Mouse (Mus musculus): ENCODE data around the gene Ubn2. TPM values are rescaled to one million over a fixed set of nuclear protein-coding genes. Genes with fewer than 3 reads are reported as not detected.

The Ubn2 gene
- polyA plus RNA-seq, 1 experiment = 55.1 TPM

DNA sequence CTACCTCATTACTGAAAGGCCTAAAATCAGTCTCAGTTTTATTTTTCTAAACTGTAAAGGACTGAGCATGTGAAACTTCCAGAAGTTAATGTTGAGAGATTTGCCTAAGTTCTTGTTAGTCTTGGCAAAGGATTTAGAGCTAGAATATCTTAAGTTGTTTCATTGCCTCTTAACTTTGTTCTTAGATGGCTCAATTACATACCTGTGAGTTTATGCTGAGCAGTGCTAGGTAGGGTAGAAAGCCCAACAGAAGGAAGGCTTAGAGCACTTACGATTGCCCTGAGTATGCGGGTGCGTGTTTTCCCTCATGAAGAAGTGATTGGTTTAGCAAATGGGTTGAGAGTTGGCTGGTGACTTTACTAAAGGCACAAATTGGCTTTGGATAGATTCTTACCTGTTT lies 24.3 kb downstream of the Ubn2 start:
- Histone ChIP-seq H3K4me1 (ENCODE audit: control insufficient read depth, insufficient read depth, low read length) (no peaks in the 10 kb centered on the region), H3K27ac (ENCODE audit: control insufficient read depth, insufficient read depth, low read depth, low read length, poor library complexity) (no peak overlapping the region), H3K4me3 (replicated peaks; ENCODE audit: control insufficient read depth, low read depth, low read length) (no peak overlapping the region)
- TF ChIP-seq POLR2A (IDR thresholded peaks at IDR 0.05; ENCODE audit: borderline replicate concordance, control insufficient read depth, low read depth, low read length) = no peak
- no peak for TF ChIP-seq CTCF (IDR thresholded peaks at IDR 0.05; ENCODE audit: control insufficient read depth, insufficient read depth, low read length)
- 94% methylated on average over 3 of the region's 3 CpGs for WGBS

DNA sequence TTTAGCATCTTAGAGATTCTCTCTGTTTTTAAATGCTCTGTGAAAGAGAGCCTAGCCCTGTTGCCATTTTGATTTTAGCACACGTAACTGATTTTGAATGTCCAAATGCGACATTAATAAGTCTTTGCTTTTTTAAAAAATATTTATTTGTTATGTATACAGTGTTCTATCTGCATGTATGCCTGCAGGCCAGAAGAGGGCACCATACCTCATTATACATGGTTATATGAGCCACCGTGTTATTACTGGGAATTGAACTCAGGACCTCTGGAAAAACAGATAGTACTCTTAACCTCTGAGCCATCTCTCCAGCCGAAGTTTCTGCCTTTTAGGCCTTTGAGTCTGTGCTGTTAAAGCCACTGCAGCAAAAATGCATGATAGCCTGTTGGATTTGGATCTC lies 35.8 kb downstream of the Ubn2 start:
- H3K27ac ChIP-seq (ENCODE audit: control insufficient read depth, insufficient read depth, low read depth, low read length, poor library complexity) = no peak overlapping the region
- TF ChIP-seq CTCF (IDR thresholded peaks at IDR 0.05; ENCODE audit: control insufficient read depth, insufficient read depth, low read length) (no peak), POLR2A (IDR thresholded peaks at IDR 0.05; ENCODE audit: borderline replicate concordance, control insufficient read depth, low read depth, low read length) (no peak)
- no peak overlapping the region for H3K4me3 ChIP-seq (replicated peaks; ENCODE audit: control insufficient read depth, low read depth, low read length)
- H3K4me1 ChIP-seq (ENCODE audit: control insufficient read depth, insufficient read depth, low read length) = no peaks in the 10 kb centered on the region
- WGBS = 72% methylated on average over 4 of the region's 4 CpGs

DNA sequence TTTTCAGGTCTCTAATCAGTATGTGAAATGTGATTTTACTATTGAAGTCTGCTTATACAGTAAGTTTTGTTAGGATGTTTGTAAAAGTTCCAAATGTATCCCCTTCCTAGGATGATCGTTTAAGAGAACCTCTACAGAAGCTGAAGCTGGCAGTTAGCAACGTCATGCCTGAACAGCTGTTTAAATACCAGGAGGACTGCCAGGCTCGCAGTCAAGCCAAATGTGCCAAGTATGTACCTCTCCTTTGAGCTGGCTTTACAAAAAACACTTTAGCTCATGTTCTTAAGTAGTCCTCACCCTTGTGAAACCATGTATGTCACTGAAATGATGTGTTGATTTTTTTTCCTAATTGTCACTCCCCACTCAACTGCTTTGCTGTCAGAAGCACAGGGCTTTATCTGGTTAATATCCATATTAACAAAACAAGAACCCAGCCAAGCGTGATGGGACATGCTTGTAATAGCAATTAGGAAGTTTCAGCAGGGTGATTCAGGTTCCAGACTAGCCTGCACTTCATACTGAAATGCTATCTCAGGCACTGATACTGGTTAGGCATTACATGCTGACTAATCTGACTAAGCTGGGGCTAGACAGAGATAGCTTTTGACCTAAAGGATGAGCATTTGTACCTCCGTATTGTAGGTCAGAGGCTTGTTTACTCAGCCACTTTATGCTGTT lies 48.1 kb downstream of the Ubn2 start:
- Histone ChIP-seq H3K4me1 (ENCODE audit: control insufficient read depth, insufficient read depth, low read length) (no peaks in the 10 kb centered on the region), H3K4me3 (replicated peaks; ENCODE audit: control insufficient read depth, low read depth, low read length) (no peak overlapping the region), H3K27ac (ENCODE audit: control insufficient read depth, insufficient read depth, low read depth, low read length, poor library complexity) (no peak overlapping the region)
- TF ChIP-seq CTCF (IDR thresholded peaks at IDR 0.05; ENCODE audit: control insufficient read depth, insufficient read depth, low read length) (no peak), POLR2A (IDR thresholded peaks at IDR 0.05; ENCODE audit: borderline replicate concordance, control insufficient read depth, low read depth, low read length) (no peak)
- 91% methylated on average over 5 of the region's 5 CpGs for WGBS

DNA sequence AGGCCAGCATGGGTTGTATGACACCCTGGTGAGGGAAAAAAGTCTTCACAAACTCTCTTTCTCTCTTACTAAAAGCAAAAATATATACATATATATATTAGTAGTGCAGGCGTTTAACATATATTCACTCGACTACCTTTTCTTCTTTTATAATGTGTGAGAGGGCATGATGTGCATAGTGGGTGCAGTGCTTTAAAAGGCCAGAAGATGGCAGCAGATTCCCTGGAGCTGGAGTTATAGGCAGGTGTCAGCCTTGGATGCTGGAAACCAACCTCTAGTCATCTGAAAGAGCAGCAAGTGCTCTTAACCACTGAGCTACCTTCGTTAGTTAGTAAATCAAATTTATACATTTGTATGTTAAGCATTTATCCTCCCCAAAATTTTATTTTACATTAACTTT lies 58.8 kb downstream of the Ubn2 start:
- peak; percentile 76 for TF ChIP-seq CTCF (IDR thresholded peaks at IDR 0.05; ENCODE audit: control insufficient read depth, insufficient read depth, low read length)
- no peak for TF ChIP-seq POLR2A (IDR thresholded peaks at IDR 0.05; ENCODE audit: borderline replicate concordance, control insufficient read depth, low read depth, low read length)
- 76% methylated on average over 3 of the region's 3 CpGs for WGBS
- H3K27ac ChIP-seq (ENCODE audit: control insufficient read depth, insufficient read depth, low read depth, low read length, poor library complexity) = no peak overlapping the region
- no peak overlapping the region for H3K4me3 ChIP-seq (replicated peaks; ENCODE audit: control insufficient read depth, low read depth, low read length)
- no peaks in the 10 kb centered on the region for H3K4me1 ChIP-seq (ENCODE audit: control insufficient read depth, insufficient read depth, low read length)

DNA sequence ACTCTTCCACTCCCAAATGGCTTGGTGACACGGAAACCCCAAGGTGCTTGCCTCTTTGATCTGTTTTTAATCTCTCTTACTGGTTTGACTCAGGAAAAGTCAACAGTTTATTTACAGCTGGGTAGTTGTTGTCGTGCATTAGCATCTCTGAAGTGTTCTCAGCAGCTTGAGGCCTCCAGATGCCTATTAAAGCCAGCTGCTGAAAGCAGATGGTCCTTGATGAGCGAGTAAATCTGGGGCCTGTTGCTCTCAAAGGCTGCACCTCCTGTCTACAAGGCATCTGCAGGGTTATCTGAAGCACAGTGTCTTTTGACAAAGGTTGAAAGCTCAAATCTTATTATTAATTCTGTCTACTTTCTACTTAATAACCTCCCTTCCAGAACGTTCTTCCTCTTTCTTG lies 61.9 kb downstream of the Ubn2 start:
- Histone ChIP-seq H3K4me1 (ENCODE audit: control insufficient read depth, insufficient read depth, low read length) (no peaks in the 10 kb centered on the region; the same call in 1 of the 2 replicates), H3K4me3 (replicated peaks; ENCODE audit: control insufficient read depth, low read depth, low read length) (no peak overlapping the region), H3K27ac (ENCODE audit: control insufficient read depth, insufficient read depth, low read depth, low read length, poor library complexity) (no peak overlapping the region)
- 85% methylated on average over 4 of the region's 4 CpGs for WGBS
- TF ChIP-seq POLR2A (IDR thresholded peaks at IDR 0.05; ENCODE audit: borderline replicate concordance, control insufficient read depth, low read depth, low read length) (no peak), CTCF (IDR thresholded peaks at IDR 0.05; ENCODE audit: control insufficient read depth, insufficient read depth, low read length) (no peak)

DNA sequence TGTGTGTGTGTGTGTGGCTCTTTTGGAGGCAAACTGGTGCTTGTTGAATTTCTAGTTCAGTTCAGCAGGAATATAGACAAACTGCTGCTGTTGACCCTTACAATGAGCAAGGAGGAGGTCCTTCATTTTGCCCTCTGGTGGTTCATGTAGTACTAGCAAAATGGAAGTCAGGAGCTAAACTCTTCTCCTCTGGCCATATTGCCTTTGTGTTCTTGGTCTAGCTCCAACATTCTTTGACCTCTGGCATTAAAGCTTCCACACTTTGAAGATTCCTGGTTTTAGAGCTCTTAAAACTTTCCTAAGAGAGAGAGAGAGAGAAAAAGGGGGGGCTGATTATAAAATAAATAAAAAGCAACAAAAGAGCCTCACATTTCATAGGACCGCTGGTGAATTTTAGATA lies 78.3 kb downstream of the Ubn2 start:
- Histone ChIP-seq H3K4me3 (replicated peaks; ENCODE audit: control insufficient read depth, low read depth, low read length) (no peak overlapping the region), H3K27ac (ENCODE audit: control insufficient read depth, insufficient read depth, low read depth, low read length, poor library complexity) (no peak overlapping the region), H3K4me1 (ENCODE audit: control insufficient read depth, insufficient read depth, low read length) (peaks cover 2% of the 10 kb centered on the region; the same call in 1 of the 2 replicates)
- TF ChIP-seq CTCF (IDR thresholded peaks at IDR 0.05; ENCODE audit: control insufficient read depth, insufficient read depth, low read length) = no peak
- no peak for TF ChIP-seq POLR2A (IDR thresholded peaks at IDR 0.05; ENCODE audit: borderline replicate concordance, control insufficient read depth, low read depth, low read length)
- 91% methylated on average over 1 of the region's 1 CpGs for WGBS

DNA sequence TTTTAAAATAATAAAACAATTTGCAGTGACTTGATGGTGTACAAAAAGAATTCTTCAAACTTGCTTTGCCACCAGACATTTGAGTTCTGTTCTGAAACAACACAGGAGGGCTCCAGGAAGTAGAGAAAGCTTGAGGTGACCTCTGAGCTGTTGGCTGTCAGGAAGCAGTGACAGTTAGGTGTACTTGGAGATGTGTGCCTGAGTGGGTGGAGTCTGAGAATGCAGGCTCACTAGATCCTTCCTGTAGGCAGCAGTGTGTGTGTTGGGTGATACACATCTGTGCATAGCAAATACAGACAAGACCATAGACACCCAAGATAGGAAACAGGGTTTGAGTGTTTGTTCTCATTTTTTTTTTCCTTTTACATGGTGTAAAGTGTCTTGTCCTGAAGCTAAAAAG lies 79.1 kb downstream of the Ubn2 start:
- Histone ChIP-seq H3K27ac (ENCODE audit: control insufficient read depth, insufficient read depth, low read depth, low read length, poor library complexity) (no peak overlapping the region), H3K4me1 (ENCODE audit: control insufficient read depth, insufficient read depth, low read length) (peaks cover 2% of the 10 kb centered on the region; the same call in 1 of the 2 replicates), H3K4me3 (replicated peaks; ENCODE audit: control insufficient read depth, low read depth, low read length) (no peak overlapping the region)
- TF ChIP-seq CTCF (IDR thresholded peaks at IDR 0.05; ENCODE audit: control insufficient read depth, insufficient read depth, low read length) = no peak
- TF ChIP-seq POLR2A (IDR thresholded peaks at IDR 0.05; ENCODE audit: borderline replicate concordance, control insufficient read depth, low read depth, low read length) = no peak

DNA sequence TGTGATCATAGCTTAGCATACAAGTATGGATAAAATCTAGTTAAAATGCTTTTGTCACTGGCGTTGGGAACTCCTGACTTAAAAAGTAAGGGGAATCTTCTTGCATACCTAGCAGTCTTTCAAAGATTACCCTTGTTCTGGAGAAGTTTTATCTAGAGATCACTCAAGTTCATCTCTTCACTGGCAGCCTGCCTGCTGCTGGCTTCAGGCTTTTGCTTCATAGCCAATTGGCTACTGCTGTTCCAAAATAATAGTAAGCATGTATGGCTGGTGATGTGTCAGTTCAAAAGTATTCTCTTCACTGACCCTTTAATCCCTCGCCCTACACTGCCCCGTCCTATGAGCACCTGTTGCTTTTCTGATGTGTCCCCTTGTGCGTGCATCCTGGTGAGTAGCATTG lies 81.5 kb downstream of the Ubn2 start:
- Histone ChIP-seq H3K27ac (ENCODE audit: control insufficient read depth, insufficient read depth, low read depth, low read length, poor library complexity) (no peak overlapping the region), H3K4me1 (ENCODE audit: control insufficient read depth, insufficient read depth, low read length) (peaks cover 2% of the 10 kb centered on the region; the same call in 1 of the 2 replicates), H3K4me3 (replicated peaks; ENCODE audit: control insufficient read depth, low read depth, low read length) (no peak overlapping the region)
- TF ChIP-seq CTCF (IDR thresholded peaks at IDR 0.05; ENCODE audit: control insufficient read depth, insufficient read depth, low read length) = no peak
- WGBS = 90% methylated on average over 4 of the region's 4 CpGs

DNA sequence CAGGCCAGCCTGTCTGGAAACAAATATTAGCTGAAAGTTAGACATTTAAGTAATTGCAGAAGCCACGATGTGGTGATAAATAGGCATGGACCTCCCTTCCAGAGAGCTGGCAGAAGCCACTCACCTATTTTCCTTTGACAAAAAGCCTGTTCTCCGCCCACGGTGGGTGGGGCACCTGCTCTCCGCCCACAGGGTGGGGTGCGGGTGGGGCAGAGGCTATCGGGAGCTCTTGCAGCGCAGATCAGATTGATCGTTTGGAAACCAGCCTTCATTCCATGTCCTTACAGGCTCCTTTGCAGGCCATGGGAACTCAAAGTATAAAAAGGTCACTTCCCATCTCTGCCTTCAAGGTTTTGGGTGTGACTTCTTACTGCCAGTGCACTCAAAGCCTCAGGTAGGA lies 90.1 kb downstream of the Ubn2 start:
- TF ChIP-seq POLR2A (IDR thresholded peaks at IDR 0.05; ENCODE audit: borderline replicate concordance, control insufficient read depth, low read depth, low read length) = no peak
- no peak for TF ChIP-seq CTCF (IDR thresholded peaks at IDR 0.05; ENCODE audit: control insufficient read depth, insufficient read depth, low read length)
- 29% methylated on average over 8 of the region's 8 CpGs for WGBS
- Histone ChIP-seq H3K27ac (ENCODE audit: control insufficient read depth, insufficient read depth, low read depth, low read length, poor library complexity) (no peak overlapping the region), H3K4me3 (replicated peaks; ENCODE audit: control insufficient read depth, low read depth, low read length) (no peak overlapping the region), H3K4me1 (ENCODE audit: control insufficient read depth, insufficient read depth, low read length) (no peaks in the 10 kb centered on the region)

All from bone marrow, adult 2 months (tissue).